Mouse (Mus musculus) intestine, embryonic 14.5 days (tissue): ENCODE data around the gene Uggt1. TPM values are rescaled to one million over a fixed set of nuclear protein-coding genes. Genes with fewer than 3 reads are reported as not detected.

Experiments
- ATAC-seq: fragments of 200-750 bp; cut with Nextera tagmentation; replicated peaks from 2 replicates; pipeline ENCODE4 v1.8.0; 2017; ENCODE audit warnings: low read depth, moderate number of reproducible peaks, moderate TSS enrichment, moderate library complexity; ENCODE audit not compliant: low FRiP score, low TSS enrichment
- DNase-seq: peaks from one replicate; pipeline ENCODE4 v3.0.0-alpha.2; 2018; ENCODE audit warnings: low spot score
- H3K27ac ChIP-seq: fragments of 300-500 bp; sonication (generic); 2 replicates; pipeline ENCODE4 v1.5.1; 2014; ENCODE audit warnings: low read depth, mild to moderate bottlenecking, control low read depth
- H3K27me3 ChIP-seq: fragments of 300-500 bp; sonication (generic); replicated peaks from 2 replicates; pipeline ENCODE4 v1.6.1; 2014; ENCODE audit warnings: low read length, control low read depth; ENCODE audit not compliant: control insufficient read depth, insufficient read depth
- H3K36me3 ChIP-seq: fragments of 300-500 bp; sonication (generic); 2 replicates; pipeline ENCODE4 v1.6.1; 2014; ENCODE audit warnings: low read length, control low read depth; ENCODE audit not compliant: control insufficient read depth, insufficient read depth
- H3K4me1 ChIP-seq: fragments of 300-500 bp; sonication (generic); replicated peaks from 2 replicates; pipeline ENCODE4 v1.6.1; 2014; ENCODE audit warnings: low read length, control low read depth, mixed read lengths; ENCODE audit not compliant: control insufficient read depth, insufficient read depth
- H3K4me2 ChIP-seq: fragments of 300-500 bp; sonication (generic); 2 replicates; pipeline ENCODE4 v1.6.1; 2014; ENCODE audit warnings: low read length
- H3K4me3 ChIP-seq: fragments of 300-500 bp; sonication (generic); 2 replicates; pipeline ENCODE4 v1.5.1; 2014; ENCODE audit warnings: low read depth, low read length, control low read depth, mixed read lengths
- H3K9ac ChIP-seq: fragments of 300-500 bp; sonication (generic); 2 replicates; pipeline ENCODE4 v1.6.1; 2014; ENCODE audit warnings: mild to moderate bottlenecking, low read length
- H3K9me3 ChIP-seq: fragments of 300-500 bp; sonication (generic); 2 replicates; pipeline ENCODE4 v1.6.1; 2016; ENCODE audit warnings: low read length, control low read depth; ENCODE audit not compliant: control insufficient read depth
- whole genome bisulfite sequencing: fragments of 180-500 bp; shearing (Covaris S2); extraction: QIAGEN DNeasy Blood & Tissue Kit; methylation state at CpG from one replicate; pipeline ENCODE4 v1.1.7; 2014; 5-methylcytosine and 5-hydroxymethylcytosine counted together
- polyA plus RNA-seq: library from polyadenylated mRNA; unstranded; fragments of >200 nt; fragmentation: Nextera tagmentation; extraction: Ambion mirVana; gene quantifications from 2 replicates; pipeline ENCODE4 v1.2.1, GENCODE M21; 2014

The Uggt1 gene
- polyA plus RNA-seq, 1 experiment from 2014 or later = 71.5 TPM

DNA sequence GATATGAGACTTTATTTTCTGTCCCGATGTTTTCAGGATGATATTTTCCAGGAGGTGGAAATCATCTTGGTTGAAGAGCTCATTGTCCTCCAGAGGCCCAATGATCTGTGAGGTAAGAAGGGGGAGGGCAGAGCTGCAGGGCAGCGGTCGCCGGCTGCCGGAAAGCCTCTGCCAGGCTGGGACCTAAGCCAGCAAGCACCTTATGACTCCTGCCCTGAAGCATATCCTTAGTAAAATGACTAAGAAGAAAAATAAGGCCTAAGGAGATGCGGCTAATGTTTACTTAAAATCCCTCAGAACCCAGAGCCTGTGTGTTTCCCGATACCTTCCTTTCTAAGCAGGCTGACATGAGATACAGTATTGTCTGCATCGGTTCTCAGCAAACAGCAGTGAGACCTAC lies 71.1 kb downstream of the Uggt1 start:
- Histone ChIP-seq H3K9me3 (no peaks in the 10 kb centered on the region), H3K4me2 (no peak overlapping the region), H3K4me1 (no peaks in the 10 kb centered on the region), H3K36me3 (peaks cover 80% of the 10 kb centered on the region), H3K9ac (no peak overlapping the region), H3K27me3 (no peaks in the 10 kb centered on the region), H3K27ac (no peak overlapping the region), H3K4me3 (no peak overlapping the region)
- DNase-seq (no peak), ATAC-seq (no peak)
- 80% methylated on average over 8 of the region's 8 CpGs for WGBS

DNA sequence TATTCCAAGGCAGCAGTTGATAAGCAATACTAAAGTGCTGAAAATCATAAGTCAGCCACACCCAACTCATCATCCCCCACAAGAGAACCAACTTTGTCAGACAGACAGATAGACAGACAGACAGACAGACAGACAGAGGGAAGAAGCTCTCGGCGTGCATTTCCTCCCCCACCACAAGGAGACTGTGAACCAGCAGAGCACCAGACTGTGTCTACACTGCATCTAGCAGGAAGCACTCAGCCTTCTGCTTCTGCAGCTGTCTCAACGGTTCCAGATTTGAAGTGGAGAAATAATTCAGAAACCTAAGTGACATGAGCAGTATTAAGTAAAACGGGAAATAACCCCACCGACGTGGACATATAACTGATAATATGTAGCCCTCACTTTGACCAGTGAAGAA lies 71.6 kb downstream of the Uggt1 start:
- no peak for DNase-seq
- ATAC-seq = no peak
- 89% methylated on average over 6 of the region's 6 CpGs for WGBS
- H3K27me3 ChIP-seq = no peaks in the 10 kb centered on the region
- peaks cover 79% of the 10 kb centered on the region for H3K36me3 ChIP-seq
- H3K4me1 ChIP-seq = no peaks in the 10 kb centered on the region
- H3K9ac ChIP-seq = no peak overlapping the region
- no peaks in the 10 kb centered on the region for H3K9me3 ChIP-seq
- no peak overlapping the region for H3K27ac ChIP-seq
- no peak overlapping the region for H3K4me3 ChIP-seq
- no peak overlapping the region for H3K4me2 ChIP-seq

DNA sequence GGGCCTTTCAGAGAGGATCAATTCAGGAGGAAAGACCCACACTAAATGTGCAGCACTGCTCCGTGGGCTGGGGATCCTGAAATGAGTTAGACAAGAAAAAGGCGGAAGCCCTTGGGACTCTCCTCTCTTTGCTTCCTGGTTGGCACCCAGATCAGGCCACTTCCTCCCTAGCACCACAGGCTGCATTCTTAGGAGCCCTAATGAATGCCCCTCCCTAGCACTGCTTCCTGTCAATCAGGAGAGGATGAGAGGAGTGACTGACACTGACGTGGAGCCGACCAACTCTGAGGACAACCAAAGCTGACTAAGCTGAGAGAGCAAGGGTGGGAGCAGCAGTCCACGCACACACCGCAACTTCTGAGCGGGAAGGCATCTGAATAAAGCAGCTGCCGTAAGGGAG lies 81.8 kb downstream of the Uggt1 start:
- no peak overlapping the region for H3K4me3 ChIP-seq
- ATAC-seq (no peak), DNase-seq (no peak)
- 82% methylated on average over 8 of the region's 8 CpGs for WGBS
- H3K36me3 ChIP-seq = peaks cover 86% of the 10 kb centered on the region
- no peak overlapping the region for H3K27ac ChIP-seq
- no peak overlapping the region for H3K4me2 ChIP-seq
- no peak overlapping the region for H3K9ac ChIP-seq
- no peaks in the 10 kb centered on the region for H3K9me3 ChIP-seq
- H3K4me1 ChIP-seq = no peaks in the 10 kb centered on the region
- no peaks in the 10 kb centered on the region for H3K27me3 ChIP-seq

DNA sequence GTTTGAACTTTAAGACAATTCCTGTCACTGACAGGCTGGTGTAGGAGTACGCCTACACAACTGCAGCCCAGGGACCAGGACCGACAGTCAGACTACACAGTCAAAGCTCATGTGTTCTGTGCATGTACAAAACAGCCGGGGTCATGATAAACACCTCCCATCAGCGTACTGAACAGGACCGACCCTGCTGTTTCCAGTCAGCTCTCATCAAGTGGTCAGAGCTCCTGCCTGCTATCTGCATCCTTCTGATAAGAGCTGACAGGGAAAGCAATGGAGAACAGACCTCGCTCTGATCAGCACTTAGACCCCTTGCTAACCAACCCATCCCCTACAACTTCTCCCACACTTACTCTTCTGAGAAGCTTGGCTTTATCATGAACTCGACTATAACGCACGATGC lies 83.3 kb downstream of the Uggt1 start:
- Histone ChIP-seq H3K9me3 (no peaks in the 10 kb centered on the region), H3K36me3 (peaks cover 95% of the 10 kb centered on the region), H3K4me2 (no peak overlapping the region), H3K27me3 (no peaks in the 10 kb centered on the region), H3K4me1 (no peaks in the 10 kb centered on the region), H3K27ac (no peak overlapping the region), H3K9ac (no peak overlapping the region), H3K4me3 (no peak overlapping the region)
- DNase-seq (no peak), ATAC-seq (no peak)
- 81% methylated on average over 9 of the region's 9 CpGs for WGBS

DNA sequence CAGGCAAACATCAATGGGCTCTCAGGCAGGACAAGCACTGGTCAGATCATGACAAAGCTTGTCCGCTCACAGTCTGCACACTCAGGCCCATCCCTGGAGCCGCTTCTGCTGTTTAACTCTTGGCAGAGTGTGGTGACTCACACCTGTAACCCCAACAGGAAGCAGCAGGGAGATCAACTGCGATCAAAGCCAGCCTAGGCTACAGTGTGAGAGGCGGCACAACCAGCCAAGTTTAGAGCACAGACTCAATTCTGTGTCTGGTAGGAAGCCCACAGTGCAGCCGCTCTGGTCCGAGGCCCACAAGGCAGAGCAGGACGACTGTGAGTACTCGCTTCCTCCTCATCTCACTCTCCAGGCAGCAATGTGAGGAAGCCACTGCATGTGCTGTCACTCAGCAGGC lies 84.3 kb downstream of the Uggt1 start:
- Histone ChIP-seq H3K27me3 (no peaks in the 10 kb centered on the region), H3K27ac (no peak overlapping the region), H3K4me1 (no peaks in the 10 kb centered on the region), H3K4me2 (no peak overlapping the region), H3K36me3 (peaks cover 93% of the 10 kb centered on the region), H3K9ac (no peak overlapping the region), H3K9me3 (no peaks in the 10 kb centered on the region), H3K4me3 (no peak overlapping the region)
- no peak for ATAC-seq
- no peak for DNase-seq
- WGBS = 83% methylated on average over 8 of the region's 8 CpGs

DNA sequence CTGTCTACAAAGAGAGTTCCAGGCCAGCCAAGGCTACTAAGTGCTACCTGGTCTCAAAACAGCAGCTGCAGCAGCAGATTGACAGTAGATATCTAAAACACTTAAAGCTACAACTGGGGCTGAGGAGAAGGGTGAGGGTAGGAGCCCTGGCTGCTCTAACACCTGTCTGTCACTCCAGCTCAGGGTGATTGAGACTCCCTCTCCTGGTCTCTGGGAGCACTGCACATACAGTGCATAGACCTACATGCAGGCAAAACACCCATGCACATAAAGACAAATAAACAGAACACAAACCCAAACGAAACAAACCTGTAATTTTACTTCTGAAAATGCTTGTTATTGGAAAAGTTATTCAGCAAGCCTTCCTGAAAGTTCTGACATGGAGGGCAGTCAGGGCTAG lies 95.1 kb downstream of the Uggt1 start:
- Histone ChIP-seq H3K4me1 (no peaks in the 10 kb centered on the region), H3K27ac (no peak overlapping the region), H3K4me3 (no peak overlapping the region), H3K4me2 (no peak overlapping the region), H3K9me3 (no peaks in the 10 kb centered on the region), H3K27me3 (no peaks in the 10 kb centered on the region), H3K36me3 (peaks cover 89% of the 10 kb centered on the region), H3K9ac (no peak overlapping the region)
- ATAC-seq (no peak), DNase-seq (no peak)
- WGBS = 70% methylated on average over 1 of the region's 1 CpGs

DNA sequence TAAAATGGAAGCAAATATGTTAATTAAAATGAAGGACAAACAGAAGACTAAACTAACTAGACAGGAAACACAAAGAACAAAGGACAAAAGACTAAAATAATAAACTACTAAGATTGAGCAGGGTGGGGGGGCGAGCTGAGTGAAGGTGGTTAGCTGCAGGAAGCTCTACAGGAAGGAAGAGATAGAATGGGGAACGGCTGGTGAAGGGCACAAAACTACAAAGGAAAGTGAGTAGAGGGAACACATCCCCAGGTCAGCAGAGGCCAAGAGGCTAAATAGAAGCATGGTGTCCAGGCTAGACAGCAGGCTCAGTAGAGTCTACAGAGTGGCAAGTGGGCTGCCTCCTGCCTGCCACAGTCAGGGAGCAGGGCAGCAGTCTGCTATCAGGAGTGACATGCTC lies 95.7 kb downstream of the Uggt1 start:
- no peak overlapping the region for H3K4me3 ChIP-seq

DNA sequence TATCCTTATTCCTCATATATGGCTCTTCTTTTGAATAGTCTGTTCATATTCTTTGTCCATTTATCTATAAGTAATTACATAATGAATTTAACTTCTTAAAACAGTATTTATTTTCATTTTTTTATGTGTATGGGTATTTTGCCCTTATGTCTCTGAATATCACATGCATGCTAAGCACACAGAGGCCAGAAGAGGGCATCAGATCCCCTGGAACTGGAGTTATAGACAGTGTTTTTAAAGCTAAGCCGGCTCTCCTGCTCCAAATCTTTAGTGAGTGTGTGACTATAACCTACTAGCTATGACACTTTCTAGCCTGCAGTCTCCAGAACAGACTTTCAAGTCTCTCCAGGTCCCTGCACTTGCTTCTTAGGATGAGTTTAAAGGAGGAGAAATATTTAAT lies 99.5 kb downstream of the Uggt1 start:
- WGBS = 27% methylated on average over 1 of the region's 1 CpGs
- DNase-seq (peak; percentile 66), ATAC-seq (no peak)
- H3K4me1 ChIP-seq = no peaks in the 10 kb centered on the region
- no peak overlapping the region for H3K27ac ChIP-seq
- H3K9ac ChIP-seq = no peak overlapping the region
- no peak overlapping the region for H3K4me3 ChIP-seq
- no peaks in the 10 kb centered on the region for H3K27me3 ChIP-seq
- H3K4me2 ChIP-seq = no peak overlapping the region
- H3K36me3 ChIP-seq = peaks cover 64% of the 10 kb centered on the region
- no peaks in the 10 kb centered on the region for H3K9me3 ChIP-seq

More for the DNA sequence above, 95.7 kb downstream of the Uggt1 start:
- Histone ChIP-seq H3K4me1 (no peaks in the 10 kb centered on the region), H3K9me3 (no peaks in the 10 kb centered on the region), H3K9ac (no peak overlapping the region), H3K36me3 (peaks cover 89% of the 10 kb centered on the region), H3K27me3 (no peaks in the 10 kb centered on the region), H3K27ac (no peak overlapping the region), H3K4me2 (no peak overlapping the region)
- DNase-seq = no peak
- WGBS = 77% methylated on average over 2 of the region's 2 CpGs
- ATAC-seq = no peak

DNA sequence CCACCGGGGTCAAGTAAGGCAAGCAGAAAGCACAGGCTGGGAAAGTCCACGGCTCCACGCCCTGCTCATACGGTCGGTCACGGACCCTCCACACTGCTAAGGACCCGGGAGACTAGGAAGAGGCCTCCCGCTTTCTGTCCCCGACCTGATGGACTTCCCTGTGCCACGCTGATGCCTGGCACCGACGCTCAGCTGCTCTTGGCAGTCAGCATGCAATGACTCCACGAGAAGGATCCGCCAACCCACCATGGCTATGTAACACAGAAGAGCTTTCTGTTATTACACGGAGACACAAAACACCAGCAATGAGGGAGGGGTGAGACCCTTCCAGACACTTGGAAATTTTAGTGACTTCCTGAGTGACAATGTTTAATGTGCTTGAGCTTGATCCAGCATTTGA lies 104.2 kb downstream of the Uggt1 start:
- H3K4me2 ChIP-seq = no peak overlapping the region
- 93% methylated on average over 15 of the region's 15 CpGs for WGBS
- peaks cover 22% of the 10 kb centered on the region for H3K36me3 ChIP-seq
- H3K4me1 ChIP-seq = no peaks in the 10 kb centered on the region
- H3K9ac ChIP-seq = no peak overlapping the region
- H3K9me3 ChIP-seq = no peaks in the 10 kb centered on the region
- H3K4me3 ChIP-seq = no peak overlapping the region
- H3K27ac ChIP-seq = no peak overlapping the region
- no peaks in the 10 kb centered on the region for H3K27me3 ChIP-seq
- DNase-seq = no peak
- ATAC-seq = no peak
